Mouse (Mus musculus) spleen, postnatal 14 days (tissue): Measurements from ENCODE around the gene Fam217a.
A peak's percentile ranks its signal among the peaks of the same experiment; 100 is the strongest.
"Not testable (repeated sequence)": the region's sequence is repeated elsewhere in the genome, so short reads cannot be mapped to it uniquely, and the experiment has no call there.

Experiments
- DNase-seq, 2 experiments: peaks; one replicate each; pipeline ENCODE4 v3.0.0; 2021 to 2022; ENCODE audit warnings: low spot score in 2 of 2

Fam217a gene

DNA sequence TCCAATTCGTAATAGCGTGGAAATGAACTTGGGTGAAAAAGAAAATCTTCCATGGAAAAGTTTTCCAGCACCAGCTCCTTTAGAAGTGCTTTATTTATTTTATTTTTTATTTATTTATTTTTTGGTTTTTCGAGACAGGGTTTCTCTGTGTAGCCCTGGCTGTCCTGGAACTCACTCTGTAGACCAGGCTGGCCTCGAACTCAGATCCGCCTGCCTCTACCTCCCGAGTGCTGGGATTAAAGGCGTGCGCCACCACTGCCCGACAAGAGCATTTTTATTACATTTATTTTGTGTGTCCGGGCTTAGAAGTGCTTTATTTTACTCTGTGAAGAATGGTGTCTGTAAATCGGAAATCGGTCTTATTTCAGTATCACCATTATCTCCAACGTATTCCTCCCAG is 49.4 kb downstream of the Fam217a start:
- DNase-seq: not testable (repeated sequence)

DNA sequence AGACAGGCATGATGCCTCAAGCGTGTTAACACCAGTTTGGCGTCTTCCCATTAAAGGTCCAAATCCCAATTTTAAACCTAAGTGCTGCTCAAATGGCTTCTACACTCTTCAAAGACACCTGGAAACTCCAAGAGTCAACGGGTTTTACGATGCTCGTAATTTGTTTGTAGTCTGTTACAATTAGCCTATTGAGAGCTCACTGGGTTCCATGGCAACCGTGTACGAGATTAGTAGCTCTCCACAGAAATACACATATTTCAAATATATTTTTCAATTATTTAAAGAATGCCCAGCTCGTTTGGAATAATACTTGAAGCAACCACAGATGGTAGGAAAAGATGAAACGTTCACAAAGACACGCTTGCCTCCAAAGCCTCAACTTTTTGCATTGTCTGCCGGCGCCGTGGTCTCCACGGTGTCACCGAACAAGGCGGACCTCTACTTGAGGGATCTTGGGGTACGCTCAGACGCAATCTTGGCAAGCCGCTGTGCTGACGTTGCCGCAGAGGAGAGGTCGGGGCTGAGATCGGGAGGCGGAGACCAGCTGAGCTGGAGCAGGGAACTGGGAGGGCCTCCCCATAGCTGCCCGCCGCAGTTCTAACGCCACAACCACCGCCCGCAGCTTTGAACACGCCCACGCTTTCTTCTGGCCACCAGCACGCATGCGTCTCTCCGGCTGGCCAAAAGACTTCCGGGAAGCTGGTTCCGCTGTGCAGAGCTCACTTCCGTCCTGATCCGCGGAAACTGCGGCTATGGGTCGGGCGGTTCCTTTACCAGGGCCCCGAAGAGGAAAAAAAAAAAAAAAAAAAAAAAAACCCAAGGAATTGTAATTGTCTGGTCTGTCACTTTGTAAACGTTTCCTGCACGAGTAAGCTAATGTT is 50.1 kb downstream of the Fam217a start:
- peak; percentile 82 to 88 for DNase-seq

DNA sequence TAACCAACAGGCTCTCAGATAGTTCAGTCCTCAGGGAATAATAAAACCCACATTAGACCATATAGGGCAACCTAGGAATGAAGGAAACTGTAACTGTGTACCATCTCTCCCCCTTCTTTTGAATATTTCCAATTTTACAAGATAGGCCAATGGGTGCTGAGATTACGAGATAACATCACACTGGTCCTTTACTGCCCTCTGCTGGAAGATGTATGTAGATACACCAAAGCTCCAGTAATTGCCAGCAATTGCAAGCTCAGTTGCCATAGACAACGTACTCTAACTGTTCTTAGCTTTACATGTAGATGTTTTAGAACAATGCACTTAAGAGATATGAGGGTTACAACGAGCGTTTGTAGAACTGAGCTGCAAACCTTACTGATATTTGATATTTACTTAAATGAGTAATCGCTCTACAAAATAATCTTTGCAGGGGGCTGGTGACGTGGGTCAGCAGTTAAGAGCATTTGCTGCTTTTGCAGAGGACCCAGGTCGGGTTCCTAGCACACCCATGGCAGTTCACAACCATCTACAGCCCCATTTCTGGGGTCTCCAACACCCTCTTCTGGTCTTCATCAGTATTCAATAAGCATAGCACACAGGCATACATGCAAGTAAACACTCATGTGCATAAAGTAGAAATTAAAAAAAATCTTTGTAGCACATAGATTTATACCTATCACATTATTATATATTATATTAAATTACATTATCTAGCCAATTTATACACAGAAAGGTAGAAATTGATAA is 59.5 kb downstream of the Fam217a start:
- no peak for DNase-seq

DNA sequence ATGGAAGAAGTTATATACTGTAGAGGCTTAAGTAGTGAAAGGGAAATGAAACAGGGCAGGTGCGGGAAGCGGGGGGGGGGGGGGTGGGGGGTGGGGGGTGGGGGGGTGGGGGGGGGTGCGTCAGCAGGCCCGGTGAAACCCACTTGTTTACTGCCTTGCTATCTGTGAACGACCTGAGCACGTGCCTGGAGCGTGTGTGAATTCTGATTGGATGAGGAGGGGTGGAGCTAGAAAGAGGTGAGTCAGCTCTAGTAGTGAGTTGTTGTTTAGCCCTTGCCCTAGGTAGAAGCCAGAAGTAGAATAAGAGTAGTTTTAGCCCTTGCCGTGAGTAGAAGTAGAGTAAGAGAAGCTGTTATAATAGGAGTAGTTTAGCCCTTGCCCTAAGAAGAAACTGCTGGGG is 62.9 kb downstream of the Fam217a start:
- not testable (repeated sequence) for DNase-seq
